29 mouse cellular contexts compared by ENCODE assay signal in the genomic region with DNA sequence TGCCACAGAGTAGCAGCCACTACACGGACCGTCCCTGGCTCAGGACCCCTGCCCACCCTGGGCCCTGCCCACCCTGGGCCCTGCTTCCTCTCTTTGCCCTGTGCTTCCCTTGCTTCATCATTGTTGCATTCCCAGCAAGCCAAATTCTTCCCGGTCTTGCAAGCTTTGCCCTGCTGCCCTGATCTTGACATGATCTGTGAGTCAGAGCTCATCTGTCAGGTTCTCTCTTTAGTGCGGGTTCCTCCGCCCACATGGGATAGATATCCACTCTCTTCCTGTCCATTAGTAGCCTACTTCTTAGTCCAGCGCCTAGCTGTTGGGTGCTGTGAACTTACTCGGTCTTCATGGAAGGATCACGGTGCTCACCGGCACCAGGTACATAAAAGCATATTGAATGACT.
"Had no signal": no experiment of that assay in that cellular context is flagged by ENCODE, and none has a peak within 500 bp of the region (broad histone marks: within the 10 kb centered on the region; RNA-seq: fewer than 3 reads in every experiment).

No protein-coding gene starts in this region.

- H3K4me3 ChIP-seq: heart, adult 2 months; heart, embryonic 13.5 days; heart, embryonic 15.5 days; hindbrain, embryonic 13.5 days; hindbrain, embryonic 15.5 days; kidney, embryonic 15.5 days; left cerebral cortex, adult 2 months; limb, embryonic 10.5 days; limb, embryonic 12.5 days; liver, embryonic 13.5 days; liver, embryonic 15.5 days had no signal

- H3K9ac ChIP-seq: heart, embryonic 13.5 days; heart, embryonic 15.5 days; hindbrain, embryonic 13.5 days; hindbrain, embryonic 15.5 days; kidney, embryonic 15.5 days; limb, embryonic 12.5 days; liver, embryonic 13.5 days; liver, embryonic 15.5 days; liver, postnatal 0 days had no signal

- ATAC-seq: hindbrain, postnatal 0 days; intestine, embryonic 16.5 days; liver, postnatal 0 days had no signal

- H3K9me3 ChIP-seq: heart, embryonic 13.5 days; heart, embryonic 15.5 days; hindbrain, embryonic 13.5 days; hindbrain, embryonic 15.5 days; kidney, embryonic 15.5 days; limb, embryonic 10.5 days; limb, embryonic 12.5 days; liver, embryonic 13.5 days; liver, embryonic 15.5 days had no signal

- H3K4me1 ChIP-seq: kidney, embryonic 15.5 days had no signal

- DNase-seq: gastrocnemius, postnatal 10 days; gastrocnemius, postnatal 25 days; heart, adult 11 months; heart, adult 2 months; heart, postnatal 14 days; heart, postnatal 36 days; kidney, adult 11 months; kidney, adult 2 months; kidney, adult 9 months; kidney, postnatal 14 days; kidney, postnatal 36 days; layer of hippocampus, adult 9-11 months; liver; liver, embryonic 13.5 days; liver, postnatal 0 days had no signal

- H3K4me2 ChIP-seq: heart, embryonic 11.5 days; heart, embryonic 13.5 days; heart, embryonic 15.5 days; hindbrain, embryonic 13.5 days; hindbrain, embryonic 15.5 days; kidney, embryonic 15.5 days; limb, embryonic 12.5 days; liver, embryonic 11.5 days; liver, embryonic 13.5 days; liver, embryonic 15.5 days had no signal

- H3K36me3 ChIP-seq: heart, embryonic 15.5 days; hindbrain, embryonic 15.5 days; liver, embryonic 13.5 days; liver, embryonic 15.5 days had no signal

- H3K27me3 ChIP-seq: hindbrain, embryonic 13.5 days; hindbrain, embryonic 15.5 days; kidney, embryonic 15.5 days; limb, embryonic 12.5 days had no signal

- H3K27ac ChIP-seq: heart, adult 2 months; heart, embryonic 13.5 days; heart, embryonic 15.5 days; hindbrain, embryonic 13.5 days; hindbrain, embryonic 15.5 days; hindbrain, postnatal 0 days; kidney, embryonic 15.5 days; kidney, postnatal 0 days; left cerebral cortex, adult 2 months; limb, embryonic 10.5 days; limb, embryonic 12.5 days; liver, embryonic 13.5 days; liver, embryonic 15.5 days had no signal
